Mouse (Mus musculus): ENCODE results near the gene Farp1.

DNA sequence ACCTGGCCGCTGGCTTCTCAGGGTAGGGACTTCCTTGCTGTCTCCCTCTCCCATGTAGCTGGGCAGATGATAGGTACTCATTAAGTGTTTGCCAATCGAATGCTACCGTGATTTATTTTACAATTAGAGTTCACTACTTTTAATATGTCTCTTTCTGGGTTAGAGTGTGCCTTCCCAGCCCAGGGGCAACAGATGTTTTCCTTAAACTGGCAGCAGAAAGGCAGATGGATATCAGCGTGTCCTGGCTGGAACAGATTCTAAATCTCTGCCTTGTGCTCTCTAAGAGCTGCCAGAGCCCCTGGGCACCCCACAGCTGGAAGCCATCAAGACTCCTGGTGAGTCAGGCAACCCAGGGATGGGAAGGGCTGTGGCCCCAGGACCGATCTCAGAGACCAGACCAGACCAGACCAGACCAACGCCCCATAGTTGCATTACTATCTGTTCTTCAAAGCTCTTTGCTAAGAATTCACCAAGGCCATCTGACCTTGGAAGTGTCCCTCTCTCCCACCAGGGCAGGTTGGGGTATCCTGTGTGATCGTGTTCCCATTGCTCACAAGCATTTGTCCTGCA is 69.8 kb downstream of the Farp1 start:
- TF ChIP-seq CHD2 (IDR thresholded peaks at IDR 0.05; ENCODE audit: low read depth, low read length) (no peak), HCFC1 (IDR thresholded peaks at IDR 0.05; ENCODE audit: borderline replicate concordance, insufficient read depth, low read length) (no peak), ZNF384 (IDR thresholded peaks at IDR 0.05; ENCODE audit: low read depth, low read length) (no peak), MAFK (IDR thresholded peaks at IDR 0.05; ENCODE audit: insufficient read depth, low read depth, low read length) (no peak)

Data from ES-E14 (cell line).